Mouse (Mus musculus): ENCODE measurements at regions not wholly inside any gene's neighbourhood (a gene's known extent, or its start where the extent isn't known, plus 50 kb on each side); places are given as distances from the start of the nearest gene placed in this dataset.
A peak's percentile ranks its signal among the peaks of the same experiment; 100 is the strongest.

DNA sequence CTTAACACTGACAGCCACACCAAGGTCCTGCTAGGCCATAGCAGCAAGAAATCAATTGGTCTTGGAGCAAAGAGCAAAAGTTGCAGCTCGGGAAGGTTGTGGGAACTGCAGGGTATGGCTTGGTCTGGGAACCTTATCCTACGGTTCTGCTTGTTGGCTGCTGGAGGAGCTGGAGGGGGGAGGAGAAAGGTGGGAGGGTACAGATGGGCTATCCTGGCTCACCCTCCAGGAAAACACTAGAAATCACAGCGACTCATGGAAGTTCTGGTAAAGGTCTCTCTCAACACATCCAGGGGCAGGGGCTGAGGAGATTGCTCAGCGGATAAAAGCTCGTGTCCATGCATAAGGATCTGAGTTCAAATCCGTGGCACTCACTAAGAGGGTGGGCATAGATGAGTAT lies 69.4 kb downstream of the Uncx start:
- Histone ChIP-seq H3K27me3 (ENCODE audit: control insufficient read depth, insufficient read depth, low read length) (peaks cover 2% of the 10 kb centered on the region; the same call in 1 of the 2 replicates), H3K9me3 (replicated peaks; ENCODE audit: control insufficient read depth, low read length) (no peaks in the 10 kb centered on the region), H3K4me2 (ENCODE audit: low read depth, low read length) (no peak overlapping the region), H3K4me3 (ENCODE audit: low read depth, low read length) (no peak overlapping the region), H3K36me3 (replicated peaks; ENCODE audit: control insufficient read depth, insufficient read depth, low read depth, low read length) (no peaks in the 10 kb centered on the region), H3K27ac (replicated peaks; ENCODE audit: low read depth, low read length) (no peak overlapping the region), H3K4me1 (ENCODE audit: control insufficient read depth, insufficient read depth, low read length) (no peaks in the 10 kb centered on the region), H3K9ac (replicated peaks; ENCODE audit: low read length) (no peak overlapping the region)
- DNase-seq (ENCODE audit: low spot score): no peak
- 73% methylated on average over 6 of the region's 6 CpGs for WGBS
- ATAC-seq (replicated peaks; ENCODE audit: insufficient number of reproducible peaks, low FRiP score, low TSS enrichment, low read depth): no peak

DNA sequence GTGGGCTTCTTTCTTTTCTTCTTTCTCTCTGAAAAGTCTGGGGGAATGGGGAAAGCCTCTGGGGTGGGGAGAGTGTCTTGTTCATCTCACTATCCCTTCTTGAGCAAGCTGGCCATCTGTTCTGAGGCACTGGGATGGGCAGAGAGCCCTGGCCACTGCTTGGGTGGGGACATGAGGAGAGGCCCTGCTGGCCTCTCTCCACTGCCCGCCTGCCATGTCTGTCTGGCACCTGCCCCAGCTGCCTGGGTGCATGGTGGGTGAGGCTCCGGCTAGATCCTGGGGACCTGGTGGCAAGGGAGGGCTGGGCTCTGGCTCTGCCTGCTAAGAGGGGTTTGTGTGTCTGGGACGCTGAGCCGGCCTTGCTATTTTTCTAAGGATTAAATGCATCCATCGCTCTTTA lies 70.3 kb downstream of the Uncx start:
- WGBS: 79% methylated on average over 5 of the region's 5 CpGs
- H3K9me3 ChIP-seq (replicated peaks; ENCODE audit: control insufficient read depth, low read length): no peaks in the 10 kb centered on the region
- no peak overlapping the region for H3K9ac ChIP-seq (replicated peaks; ENCODE audit: low read length)
- no peak overlapping the region for H3K4me2 ChIP-seq (ENCODE audit: low read depth, low read length)
- DNase-seq (ENCODE audit: low spot score): no peak
- no peak overlapping the region for H3K27ac ChIP-seq (replicated peaks; ENCODE audit: low read depth, low read length)
- no peaks in the 10 kb centered on the region for H3K4me1 ChIP-seq (ENCODE audit: control insufficient read depth, insufficient read depth, low read length)
- H3K4me3 ChIP-seq (ENCODE audit: low read depth, low read length): no peak overlapping the region
- no peak for ATAC-seq (replicated peaks; ENCODE audit: insufficient number of reproducible peaks, low FRiP score, low TSS enrichment, low read depth)
- no peaks in the 10 kb centered on the region for H3K36me3 ChIP-seq (replicated peaks; ENCODE audit: control insufficient read depth, insufficient read depth, low read depth, low read length)
- H3K27me3 ChIP-seq (ENCODE audit: control insufficient read depth, insufficient read depth, low read length): peaks cover 2% of the 10 kb centered on the region

DNA sequence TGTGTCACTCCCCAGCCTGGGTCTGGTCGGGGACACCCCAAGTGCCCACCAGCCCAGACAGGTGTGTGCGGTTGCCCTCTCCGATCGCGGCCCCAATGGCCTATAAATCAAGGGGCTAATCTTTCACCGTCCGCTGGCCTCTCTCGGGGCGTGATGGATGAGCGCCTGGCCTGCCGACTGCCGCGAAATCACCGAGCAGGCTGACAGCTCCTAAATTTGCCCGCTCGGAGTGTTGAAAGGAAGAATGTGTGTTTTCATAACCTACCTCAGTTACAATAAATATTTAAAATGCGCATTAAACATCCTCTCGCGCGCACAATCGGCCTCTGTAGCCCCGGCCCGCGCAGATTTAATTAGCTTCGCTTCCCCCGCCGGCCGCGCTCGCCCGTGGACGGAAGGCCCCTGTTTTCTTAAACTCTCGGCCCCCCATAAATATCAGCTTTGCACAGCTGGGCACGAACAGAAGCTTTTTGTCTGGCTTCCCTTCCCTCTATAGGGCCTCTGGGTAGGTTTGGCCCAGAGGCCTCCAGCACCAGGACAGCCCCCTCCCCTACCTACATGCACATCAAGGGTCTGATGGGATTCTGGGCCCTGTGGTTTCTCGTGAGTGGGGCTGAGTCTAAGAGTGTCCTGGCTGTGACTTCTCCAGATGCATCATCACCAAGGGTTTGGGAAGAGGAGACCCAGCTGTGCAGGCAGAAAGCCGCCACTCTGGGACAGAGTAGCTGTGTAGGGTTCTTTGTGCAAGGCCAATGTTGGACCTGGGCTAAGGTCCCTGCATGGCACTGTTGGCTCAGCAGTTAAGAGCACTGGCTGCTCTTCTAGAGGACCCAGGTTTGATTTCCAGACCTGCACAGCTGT lies 76.2 kb downstream of the Uncx start:
- Histone ChIP-seq H3K27ac (replicated peaks; ENCODE audit: low read depth, low read length) (0 out of 2 replicates have a peak overlapping the region, but pooled peaks have one; percentile 44), H3K4me3 (ENCODE audit: low read depth, low read length) (no peak overlapping the region), H3K36me3 (replicated peaks; ENCODE audit: control insufficient read depth, insufficient read depth, low read depth, low read length) (no peaks in the 10 kb centered on the region), H3K9me3 (replicated peaks; ENCODE audit: control insufficient read depth, low read length) (no peaks in the 10 kb centered on the region), H3K4me2 (ENCODE audit: low read depth, low read length) (peak overlapping the region; percentile 10; the same call in 1 of the 2 replicates), H3K27me3 (ENCODE audit: control insufficient read depth, insufficient read depth, low read length) (peaks cover 6% of the 10 kb centered on the region; the same call in 1 of the 2 replicates), H3K9ac (replicated peaks; ENCODE audit: low read length) (0 out of 2 replicates have a peak overlapping the region, but pooled peaks have one; percentile 1), H3K4me1 (ENCODE audit: control insufficient read depth, insufficient read depth, low read length) (no peaks in the 10 kb centered on the region; the same call in 1 of the 2 replicates)
- ATAC-seq (replicated peaks; ENCODE audit: insufficient number of reproducible peaks, low FRiP score, low TSS enrichment, low read depth) (peak; percentile 70), DNase-seq (ENCODE audit: low spot score) (peak; percentile 52)
- WGBS: 13% methylated on average over 36 of the region's 36 CpGs

DNA sequence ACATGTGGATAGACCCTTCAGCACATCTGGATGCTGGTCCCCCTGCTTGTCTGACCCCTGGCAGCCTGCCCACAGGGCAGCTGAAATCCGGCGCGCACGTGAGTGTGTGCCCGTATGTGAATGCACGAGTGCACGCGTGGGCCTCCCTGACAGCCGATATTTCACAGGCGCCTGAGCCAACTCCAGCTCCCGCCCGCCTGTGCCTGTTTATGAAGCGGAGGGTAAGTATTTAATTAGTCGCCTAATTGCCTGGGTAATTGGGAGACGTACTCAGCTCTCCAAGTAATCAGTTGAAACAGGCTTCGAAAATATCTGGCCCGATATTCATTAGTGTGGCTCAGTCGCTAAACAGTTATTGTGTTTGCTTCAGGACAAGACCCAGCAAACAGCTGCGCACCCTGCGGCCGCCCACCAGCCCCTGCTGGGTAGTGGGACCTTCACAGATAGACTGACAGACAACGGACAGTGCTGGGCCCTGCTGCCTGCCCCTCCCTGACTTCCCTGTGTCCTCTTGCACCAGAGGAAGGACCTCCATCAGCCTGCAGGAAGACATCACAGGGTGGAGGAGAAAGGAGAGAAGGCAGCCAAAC lies 82.7 kb downstream of the Uncx start:
- ATAC-seq (replicated peaks; ENCODE audit: insufficient number of reproducible peaks, low FRiP score, low TSS enrichment, low read depth) (no peak), DNase-seq (ENCODE audit: low spot score) (no peak)
- Histone ChIP-seq H3K27me3 (ENCODE audit: control insufficient read depth, insufficient read depth, low read length) (no peaks in the 10 kb centered on the region), H3K9me3 (replicated peaks; ENCODE audit: control insufficient read depth, low read length) (no peaks in the 10 kb centered on the region), H3K4me3 (ENCODE audit: low read depth, low read length) (no peak overlapping the region), H3K4me2 (ENCODE audit: low read depth, low read length) (no peak overlapping the region), H3K4me1 (ENCODE audit: control insufficient read depth, insufficient read depth, low read length) (no peaks in the 10 kb centered on the region), H3K9ac (replicated peaks; ENCODE audit: low read length) (no peak overlapping the region; the same call in 1 of the 2 replicates), H3K36me3 (replicated peaks; ENCODE audit: control insufficient read depth, insufficient read depth, low read depth, low read length) (no peaks in the 10 kb centered on the region), H3K27ac (replicated peaks; ENCODE audit: low read depth, low read length) (no peak overlapping the region)
- WGBS: 72% methylated on average over 22 of the region's 22 CpGs

GRCm38 (mm10) chr5:139627552-139627951 lies 84.3 kb downstream of the Uncx start:
- no peak for ATAC-seq (replicated peaks; ENCODE audit: insufficient number of reproducible peaks, low FRiP score, low TSS enrichment, low read depth)
- Histone ChIP-seq H3K4me2 (ENCODE audit: low read depth, low read length) (no peak overlapping the region), H3K36me3 (replicated peaks; ENCODE audit: control insufficient read depth, insufficient read depth, low read depth, low read length) (no peaks in the 10 kb centered on the region), H3K4me3 (ENCODE audit: low read depth, low read length) (no peak overlapping the region), H3K4me1 (ENCODE audit: control insufficient read depth, insufficient read depth, low read length) (no peaks in the 10 kb centered on the region), H3K9ac (replicated peaks; ENCODE audit: low read length) (no peak overlapping the region), H3K27ac (replicated peaks; ENCODE audit: low read depth, low read length) (no peak overlapping the region), H3K27me3 (ENCODE audit: control insufficient read depth, insufficient read depth, low read length) (no peaks in the 10 kb centered on the region), H3K9me3 (replicated peaks; ENCODE audit: control insufficient read depth, low read length) (no peaks in the 10 kb centered on the region)
- 81% methylated on average over 1 of the region's 1 CpGs for WGBS
- no peak for DNase-seq (ENCODE audit: low spot score)

DNA sequence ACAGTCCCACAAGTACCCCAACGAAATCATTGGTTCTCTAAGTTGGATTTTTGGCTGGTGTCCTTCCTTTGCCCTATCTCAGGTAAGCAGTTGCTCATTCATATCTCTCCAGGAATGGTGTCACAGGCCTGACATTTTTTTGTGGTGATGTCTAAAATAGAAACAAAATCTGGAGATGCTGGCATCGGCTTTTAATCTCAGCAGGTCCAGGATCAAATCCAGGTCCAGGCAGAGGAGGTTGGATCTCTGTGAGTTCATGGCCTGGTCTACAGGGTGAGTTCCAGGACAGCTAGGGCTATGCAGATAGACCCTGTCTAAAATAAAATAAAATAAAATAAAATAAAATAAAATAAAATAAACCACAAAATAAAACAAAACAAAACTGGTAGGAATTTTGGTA lies 93.7 kb downstream of the Uncx start:
- ATAC-seq (replicated peaks; ENCODE audit: insufficient number of reproducible peaks, low FRiP score, low TSS enrichment, low read depth): no peak
- no peaks in the 10 kb centered on the region for H3K4me1 ChIP-seq (ENCODE audit: control insufficient read depth, insufficient read depth, low read length)
- no peak overlapping the region for H3K9ac ChIP-seq (replicated peaks; ENCODE audit: low read length)
- 91% methylated on average over 2 of the region's 2 CpGs for WGBS
- no peak overlapping the region for H3K27ac ChIP-seq (replicated peaks; ENCODE audit: low read depth, low read length)
- H3K36me3 ChIP-seq (replicated peaks; ENCODE audit: control insufficient read depth, insufficient read depth, low read depth, low read length): no peaks in the 10 kb centered on the region
- DNase-seq (ENCODE audit: low spot score): no peak
- no peak overlapping the region for H3K4me2 ChIP-seq (ENCODE audit: low read depth, low read length)
- no peak overlapping the region for H3K4me3 ChIP-seq (ENCODE audit: low read depth, low read length)
- H3K27me3 ChIP-seq (ENCODE audit: control insufficient read depth, insufficient read depth, low read length): no peaks in the 10 kb centered on the region
- H3K9me3 ChIP-seq (replicated peaks; ENCODE audit: control insufficient read depth, low read length): no peaks in the 10 kb centered on the region

DNA sequence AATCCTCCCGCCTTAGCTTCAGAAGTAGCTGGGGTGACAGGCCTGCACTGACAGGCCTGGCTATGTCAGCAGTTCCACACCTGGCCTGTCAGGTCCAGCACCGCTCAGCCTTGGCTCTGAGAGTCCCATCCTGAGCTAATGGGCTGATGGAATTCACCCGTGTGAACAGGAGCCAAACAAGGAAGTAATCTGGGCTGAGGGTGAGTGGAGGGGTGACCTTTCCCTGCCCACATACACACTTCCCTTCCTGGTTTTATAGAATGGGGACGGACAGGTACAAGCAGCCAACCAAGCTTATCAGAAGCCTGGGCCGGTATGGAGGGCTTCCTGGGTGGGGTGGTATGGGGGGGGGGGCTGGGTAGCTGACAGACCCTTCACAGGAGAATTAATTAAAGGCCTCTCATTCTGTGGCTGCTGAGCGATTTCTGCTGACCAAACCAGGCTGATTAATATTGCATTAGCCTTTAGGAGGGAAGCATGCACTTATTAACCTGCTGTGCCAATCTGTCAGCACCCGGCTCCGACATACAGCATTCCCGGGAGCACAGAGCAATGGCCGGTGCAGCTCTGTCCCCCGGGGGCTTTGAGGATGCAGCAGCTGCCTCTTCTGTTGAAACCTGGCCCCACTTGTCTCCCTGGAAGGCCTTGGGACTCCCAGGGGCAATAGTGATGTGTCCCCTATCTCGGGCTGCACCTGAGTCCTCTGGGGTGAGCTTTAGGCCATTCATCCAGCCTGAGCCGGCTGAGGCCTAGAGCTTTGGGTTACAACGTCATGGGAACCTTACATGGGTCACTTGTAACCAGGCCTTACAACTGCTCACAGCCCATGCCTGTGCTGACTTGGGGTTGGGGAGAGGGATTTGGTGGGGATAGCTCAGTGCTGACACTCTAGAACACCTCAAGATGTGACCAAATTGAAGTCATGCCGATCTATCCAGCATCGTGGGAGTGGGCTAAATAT lies 95.2 kb downstream of the Micall2 start:
- peak; percentile 50 for ATAC-seq (replicated peaks; ENCODE audit: insufficient number of reproducible peaks, low FRiP score, low TSS enrichment, low read depth)
- H3K36me3 ChIP-seq (replicated peaks; ENCODE audit: control insufficient read depth, insufficient read depth, low read depth, low read length): no peaks in the 10 kb centered on the region
- no peak overlapping the region for H3K9ac ChIP-seq (replicated peaks; ENCODE audit: low read length)
- no peak overlapping the region for H3K4me2 ChIP-seq (ENCODE audit: low read depth, low read length)
- H3K9me3 ChIP-seq (replicated peaks; ENCODE audit: control insufficient read depth, low read length): no peaks in the 10 kb centered on the region
- no peaks in the 10 kb centered on the region for H3K4me1 ChIP-seq (ENCODE audit: control insufficient read depth, insufficient read depth, low read length)
- no peaks in the 10 kb centered on the region for H3K27me3 ChIP-seq (ENCODE audit: control insufficient read depth, insufficient read depth, low read length)
- no peak for DNase-seq (ENCODE audit: low spot score)
- no peak overlapping the region for H3K4me3 ChIP-seq (ENCODE audit: low read depth, low read length)
- H3K27ac ChIP-seq (replicated peaks; ENCODE audit: low read depth, low read length): no peak overlapping the region
- 62% methylated on average over 16 of the region's 16 CpGs for WGBS
